Mouse (Mus musculus) thymus, adult 2 months (tissue): ENCODE results near the gene Slc25a44. TPM values are rescaled to one million over a fixed set of nuclear protein-coding genes. Genes with fewer than 3 reads are reported as not detected.
A peak's percentile ranks its signal among the peaks of the same experiment; 100 is the strongest.
"Not testable (repeated sequence)": the region's sequence is repeated elsewhere in the genome, so short reads cannot be mapped to it uniquely, and the experiment has no call there.

Experiments
- DNase-seq: peaks from one replicate; pipeline ENCODE4 v3.0.0; 2021
- H3K27ac ChIP-seq: fragments of 200-500 bp; 2 replicates; pipeline ENCODE4 v1.5.1; 2012; ENCODE audit warnings: low read length, control low read depth; ENCODE audit not compliant: control insufficient read depth, insufficient read depth
- H3K27me3 ChIP-seq: fragments of 200-500 bp; 2 replicates; pipeline ENCODE4 v1.6.1; 2012; ENCODE audit warnings: mild to moderate bottlenecking, low read length, moderate library complexity, mixed read lengths; ENCODE audit not compliant: control insufficient read depth, insufficient read depth
- H3K36me3 ChIP-seq: fragments of 200-500 bp; 2 replicates; pipeline ENCODE4 v1.6.1; 2012; ENCODE audit warnings: mild to moderate bottlenecking, low read length, moderate library complexity; ENCODE audit not compliant: control insufficient read depth, insufficient read depth
- H3K4me1 ChIP-seq: fragments of 200-500 bp; replicated peaks from 2 replicates; pipeline ENCODE4 v1.6.1; 2012; ENCODE audit warnings: low read length; ENCODE audit not compliant: control insufficient read depth, insufficient read depth
- H3K4me3 ChIP-seq: fragments of 200-500 bp; 2 replicates; pipeline ENCODE4 v1.5.1; 2012; ENCODE audit warnings: mild to moderate bottlenecking, low read length, control low read depth, moderate library complexity; ENCODE audit not compliant: control insufficient read depth, insufficient read depth
- CTCF ChIP-seq: fragments of 200-500 bp; IDR thresholded peaks from 2 replicates; pipeline ENCODE4 v1.5.1; 2012; ENCODE audit warnings: mild to moderate bottlenecking, control low read depth, low read length, moderate library complexity, borderline replicate concordance; ENCODE audit not compliant: control insufficient read depth, poor library complexity, insufficient read depth; ENCODE audit errors: extremely low read depth
- POLR2A ChIP-seq: fragments of 200-500 bp; IDR thresholded peaks from 2 replicates; pipeline ENCODE4 v1.6.1; 2012; ENCODE audit warnings: mild to moderate bottlenecking, low read length, control low read depth, moderate library complexity; ENCODE audit not compliant: control insufficient read depth, poor library complexity, insufficient read depth; ENCODE audit errors: extremely low read depth
- WGBS: fragments of 180-500 bp; shearing (Covaris S2); methylation state at CpG from one replicate; pipeline ENCODE4 v1.1.7; 2018; 5-methylcytosine and 5-hydroxymethylcytosine counted together
- polyA plus RNA-seq: library from polyadenylated mRNA; depleted of rRNA; stranded (reverse); fragments of >200 nt; gene quantifications from 2 replicates; pipeline ENCODE4 v1.2.3, GENCODE M21; 2012

Gene Slc25a44
- polyA plus RNA-seq, 1 experiment: 32.5 TPM

- 2% methylated on average over 2 of the region's 2 CpGs for WGBS
- no peak for TF ChIP-seq CTCF
- no peak for TF ChIP-seq POLR2A
- DNase-seq: peak; percentile 66
- peaks cover 19% of the 10 kb centered on the region for H3K4me1 ChIP-seq
- no peaks in the 10 kb centered on the region for H3K27me3 ChIP-seq
- H3K27ac ChIP-seq: no peak overlapping the region
- H3K4me3 ChIP-seq: no peak overlapping the region
- no peaks in the 10 kb centered on the region for H3K36me3 ChIP-seq
These were observed 17.8 kb downstream of the Slc25a44 start for GRCm38 (mm10) chr3:88407090-88407489.

- TF ChIP-seq POLR2A: no peak
- no peak for TF ChIP-seq CTCF
- no peak overlapping the region for H3K27ac ChIP-seq
- WGBS: 96% methylated on average over 10 of the region's 10 CpGs
- DNase-seq: no peak
- peaks cover 9% of the 10 kb centered on the region for H3K4me1 ChIP-seq
- H3K4me3 ChIP-seq: no peak overlapping the region
- H3K27me3 ChIP-seq: no peaks in the 10 kb centered on the region
- no peaks in the 10 kb centered on the region for H3K36me3 ChIP-seq
These were observed 21.3 kb downstream of the Slc25a44 start for GRCm38 (mm10) chr3:88403522-88404230.

DNA sequence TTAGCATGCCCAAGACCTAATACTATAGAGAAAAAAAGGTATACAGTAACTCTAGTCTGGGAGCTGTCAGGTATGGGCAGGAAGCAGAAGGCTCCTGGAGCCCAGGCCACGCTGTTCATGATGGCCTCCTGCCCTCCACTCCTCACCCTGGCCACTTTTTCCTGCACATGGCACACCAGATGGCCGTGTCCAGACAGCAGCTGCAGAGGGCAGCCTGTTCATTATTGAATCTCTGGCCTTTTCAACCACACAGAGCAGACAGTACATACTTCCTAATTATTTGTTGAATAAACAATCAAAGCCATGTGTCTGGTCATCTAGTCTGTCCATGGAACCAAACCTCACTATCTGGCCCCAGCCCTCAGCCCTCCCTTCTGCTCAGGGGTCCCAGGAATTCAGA is 26.3 kb downstream of the Slc25a44 start:
- WGBS: 97% methylated on average over 2 of the region's 2 CpGs
- no peaks in the 10 kb centered on the region for H3K36me3 ChIP-seq
- DNase-seq: no peak
- H3K4me3 ChIP-seq: no peak overlapping the region
- no peaks in the 10 kb centered on the region for H3K27me3 ChIP-seq
- TF ChIP-seq POLR2A: no peak
- TF ChIP-seq CTCF: no peak
- H3K27ac ChIP-seq: no peak overlapping the region
- H3K4me1 ChIP-seq: peaks cover 20% of the 10 kb centered on the region

DNA sequence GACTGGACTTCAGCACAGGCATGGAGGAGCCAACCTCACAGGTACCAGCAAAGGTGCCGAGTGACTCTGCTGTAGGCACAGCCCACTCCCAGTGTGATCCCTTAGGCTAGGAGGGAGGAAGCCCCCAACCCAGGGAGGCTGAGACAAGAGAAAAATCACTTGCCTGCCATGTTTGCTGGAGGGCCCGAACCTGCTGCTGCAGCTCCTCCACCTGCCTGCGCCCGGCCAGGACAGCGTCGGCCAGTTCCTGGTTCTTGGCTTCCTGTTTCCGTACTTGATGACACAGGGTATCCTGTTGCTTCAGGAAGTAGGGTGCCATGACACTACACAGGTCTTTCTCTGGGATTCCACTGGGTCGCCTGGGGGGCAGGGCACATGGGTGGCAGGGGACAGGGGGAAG is 29.2 kb downstream of the Slc25a44 start:
- peaks cover 16% of the 10 kb centered on the region for H3K4me1 ChIP-seq
- no peak overlapping the region for H3K27ac ChIP-seq
- no peak for TF ChIP-seq CTCF
- TF ChIP-seq POLR2A: no peak
- no peak overlapping the region for H3K4me3 ChIP-seq
- no peaks in the 10 kb centered on the region for H3K27me3 ChIP-seq
- DNase-seq: no peak
- WGBS: 88% methylated on average over 8 of the region's 8 CpGs
- H3K36me3 ChIP-seq: no peaks in the 10 kb centered on the region

DNA sequence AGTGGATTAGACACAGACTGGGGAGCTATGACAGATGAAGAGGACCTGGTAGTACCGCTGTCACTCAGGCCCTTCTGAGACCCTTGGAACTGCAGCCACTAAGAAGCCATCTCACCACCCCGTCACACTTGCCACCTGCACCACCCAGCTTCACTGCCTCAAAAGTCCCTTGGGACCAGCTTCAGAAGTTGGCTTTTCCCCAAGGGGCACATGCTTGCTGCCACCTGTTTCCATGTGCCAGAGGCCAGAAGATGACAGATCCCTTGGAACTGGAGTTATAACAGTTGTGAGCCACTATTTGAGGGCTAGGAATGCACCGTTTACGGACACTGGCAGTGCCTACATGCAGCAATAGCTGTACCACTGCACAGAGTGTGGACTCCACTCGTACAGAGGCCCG is 29.7 kb downstream of the Slc25a44 start:
- DNase-seq: no peak
- no peaks in the 10 kb centered on the region for H3K27me3 ChIP-seq
- H3K27ac ChIP-seq: no peak overlapping the region
- H3K4me1 ChIP-seq: peaks cover 16% of the 10 kb centered on the region
- H3K36me3 ChIP-seq: no peaks in the 10 kb centered on the region; the same call in 1 of the 2 replicates
- TF ChIP-seq CTCF: no peak
- no peak for TF ChIP-seq POLR2A
- H3K4me3 ChIP-seq: no peak overlapping the region
- WGBS: 95% methylated on average over 6 of the region's 6 CpGs

- no peak overlapping the region for H3K4me3 ChIP-seq
- 59% methylated on average over 9 of the region's 9 CpGs for WGBS
- H3K4me1 ChIP-seq: peaks cover 16% of the 10 kb centered on the region
- no peaks in the 10 kb centered on the region; the same call in 1 of the 2 replicates for H3K36me3 ChIP-seq
- no peak for DNase-seq
- no peak overlapping the region for H3K27ac ChIP-seq
- H3K27me3 ChIP-seq: no peaks in the 10 kb centered on the region
- no peak for TF ChIP-seq POLR2A
- TF ChIP-seq CTCF: no peak
These were observed 31.1 kb downstream of the Slc25a44 start for GRCm38 (mm10) chr3:88393776-88394375.

DNA sequence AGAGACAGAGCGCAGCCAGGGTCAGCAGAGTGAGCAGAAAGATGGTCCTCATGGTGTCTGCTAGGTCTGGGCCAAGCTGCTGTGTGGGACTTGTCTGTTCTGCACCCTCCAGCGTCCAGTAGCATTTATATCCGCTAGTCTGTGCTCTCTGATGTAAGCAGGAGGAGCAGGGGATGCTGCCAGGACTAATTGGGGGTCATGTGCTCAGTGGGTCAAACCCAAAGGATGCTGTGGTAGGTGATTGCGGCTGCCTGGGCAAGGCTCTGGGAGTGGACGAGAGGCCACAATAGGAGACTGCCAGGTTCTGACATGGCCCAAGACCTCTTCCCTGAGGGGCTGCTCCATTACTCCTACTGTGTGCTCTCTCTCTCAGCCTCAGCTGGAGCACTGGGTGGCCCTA is 40.6 kb downstream of the Slc25a44 start, which contains the start of gene Bglap:
Bglap (minus strand) TSS at position 101 of the 400 bp plus-strand sequence.
- WGBS: 93% methylated on average over 5 of the region's 5 CpGs
- DNase-seq: no peak
- TF ChIP-seq CTCF: no peak
- TF ChIP-seq POLR2A: no peak

GRCm38 (mm10) chr3:88382383-88382782 is 42.6 kb downstream of the Slc25a44 start:
- H3K4me3 ChIP-seq, H3K27me3 ChIP-seq, H3K36me3 ChIP-seq, H3K4me1 ChIP-seq, H3K27ac ChIP-seq, DNase-seq: not testable (repeated sequence)
- 76% methylated on average over 3 of the region's 7 CpGs for WGBS

More for the DNA sequence above, 40.6 kb downstream of the Slc25a44 start, which contains the start of gene Bglap:
- H3K27ac ChIP-seq: no peak within 1 kb of the TSS
- H3K27me3 ChIP-seq: no peaks in the 10 kb centered on the region
- no peak within 1 kb of the TSS for H3K4me3 ChIP-seq
- no peaks in the 10 kb centered on the region for H3K36me3 ChIP-seq
- peaks cover 6% of the 10 kb centered on the region for H3K4me1 ChIP-seq

GRCm38 (mm10) chr3:88381389-88382315 is 43.3 kb downstream of the Slc25a44 start:
- peak; percentile 68 for DNase-seq
- WGBS: 15% methylated on average over 21 of the region's 22 CpGs
- peak overlapping the region; percentile 20 for H3K4me3 ChIP-seq
- H3K27ac ChIP-seq: peak overlapping the region; percentile 82
- not testable (repeated sequence) for H3K36me3 ChIP-seq, H3K27me3 ChIP-seq, H3K4me1 ChIP-seq
